Mouse (Mus musculus): Measurements from ENCODE around the gene Dcp1b. TPM values are rescaled to one million over a fixed set of nuclear protein-coding genes. Genes with fewer than 3 reads are reported as not detected.
A peak's percentile ranks its signal among the peaks of the same experiment; 100 is the strongest.

Dcp1b gene
- polyA plus RNA-seq (2015; fragmentation: Nextera tagmentation; extraction: Ambion mirVana) = 6.6 and 7.3 TPM in 2 replicates

GRCm38 (mm10) chr6:119175078-119175853, at the start of gene Dcp1b:
Gene Dcp1b (plus strand): TSS chr6:119175253.
- TF ChIP-seq EP300 (IDR thresholded peaks at IDR 0.05) (no peak), CTCF (IDR thresholded peaks at IDR 0.05) (peak; percentile 64)
- no peaks in the 10 kb centered on the region for H3K27me3 ChIP-seq (replicated peaks; ENCODE audit: insufficient read depth, low read length)
- H3K4me2 ChIP-seq (replicated peaks; ENCODE audit: low read depth, low read length) = peak within 1 kb of the TSS; percentile 65
- 0 out of 2 replicates have a peak, but pooled peaks cover 2% of the 10 kb centered on the region for H3K36me3 ChIP-seq (ENCODE audit: insufficient read depth, low read length)
- ATAC-seq (peak; percentile 96), DNase-seq (ENCODE audit: low spot score) (peak; percentile 94)
- peak within 1 kb of the TSS; percentile 75 for H3K27ac ChIP-seq (ENCODE audit: low read length)
- peak within 1 kb of the TSS; percentile 96 for H3K4me3 ChIP-seq (ENCODE audit: low read depth, low read length)
- WGBS = under 1% methylated on average over 53 of the region's 65 CpGs
- peak within 1 kb of the TSS; percentile 59 for H3K9ac ChIP-seq (replicated peaks; ENCODE audit: low read depth)
- no peaks in the 10 kb centered on the region for H3K9me3 ChIP-seq (ENCODE audit: low read length)
- H3K4me1 ChIP-seq (ENCODE audit: insufficient read depth, low read depth, low read length) = peaks cover 6% of the 10 kb centered on the region; the same call in 1 of the 2 replicates

- 78% methylated on average over 3 of the region's 3 CpGs for WGBS
These were observed 48.1 kb upstream of the Dcp1b start for GRCm38 (mm10) chr6:119126991-119127390.

GRCm38 (mm10) chr6:119128076-119128475, 47.0 kb upstream of the Dcp1b start:
- no peak overlapping the region for H3K27ac ChIP-seq (ENCODE audit: low read length)
- TF ChIP-seq EP300 (IDR thresholded peaks at IDR 0.05) (no peak), CTCF (IDR thresholded peaks at IDR 0.05) (no peak)
- no peaks in the 10 kb centered on the region for H3K36me3 ChIP-seq (ENCODE audit: insufficient read depth, low read length)
- no peaks in the 10 kb centered on the region for H3K9me3 ChIP-seq (ENCODE audit: low read length)
- no peaks in the 10 kb centered on the region for H3K27me3 ChIP-seq (replicated peaks; ENCODE audit: insufficient read depth, low read length)
- no peaks in the 10 kb centered on the region for H3K4me1 ChIP-seq (ENCODE audit: insufficient read depth, low read depth, low read length)
- 92% methylated on average over 1 of the region's 1 CpGs for WGBS
- no peak overlapping the region for H3K4me3 ChIP-seq (ENCODE audit: low read depth, low read length)
- ATAC-seq (no peak), DNase-seq (ENCODE audit: low spot score) (no peak)
- no peak overlapping the region for H3K4me2 ChIP-seq (replicated peaks; ENCODE audit: low read depth, low read length)
- no peak overlapping the region for H3K9ac ChIP-seq (replicated peaks; ENCODE audit: low read depth)

More at GRCm38 (mm10) chr6:119126991-119127390, 48.1 kb upstream of the Dcp1b start:
- H3K4me3 ChIP-seq (ENCODE audit: low read depth, low read length) = no peak overlapping the region
- TF ChIP-seq EP300 (IDR thresholded peaks at IDR 0.05) (no peak), CTCF (IDR thresholded peaks at IDR 0.05) (no peak)
- no peak overlapping the region for H3K27ac ChIP-seq (ENCODE audit: low read length)
- ATAC-seq (no peak), DNase-seq (ENCODE audit: low spot score) (no peak)
- no peak overlapping the region for H3K4me2 ChIP-seq (replicated peaks; ENCODE audit: low read depth, low read length)
- no peaks in the 10 kb centered on the region for H3K27me3 ChIP-seq (replicated peaks; ENCODE audit: insufficient read depth, low read length)
- no peak overlapping the region for H3K9ac ChIP-seq (replicated peaks; ENCODE audit: low read depth)
- H3K4me1 ChIP-seq (ENCODE audit: insufficient read depth, low read depth, low read length) = no peaks in the 10 kb centered on the region
- H3K9me3 ChIP-seq (ENCODE audit: low read length) = no peaks in the 10 kb centered on the region
- no peaks in the 10 kb centered on the region for H3K36me3 ChIP-seq (ENCODE audit: insufficient read depth, low read length)

GRCm38 (mm10) chr6:119128521-119128920, 46.5 kb upstream of the Dcp1b start:
- Histone ChIP-seq H3K27ac (ENCODE audit: low read length) (no peak overlapping the region), H3K36me3 (ENCODE audit: insufficient read depth, low read length) (no peaks in the 10 kb centered on the region), H3K9ac (replicated peaks; ENCODE audit: low read depth) (no peak overlapping the region), H3K4me3 (ENCODE audit: low read depth, low read length) (no peak overlapping the region), H3K4me2 (replicated peaks; ENCODE audit: low read depth, low read length) (no peak overlapping the region), H3K4me1 (ENCODE audit: insufficient read depth, low read depth, low read length) (no peaks in the 10 kb centered on the region), H3K9me3 (ENCODE audit: low read length) (no peaks in the 10 kb centered on the region), H3K27me3 (replicated peaks; ENCODE audit: insufficient read depth, low read length) (no peaks in the 10 kb centered on the region)
- WGBS = 82% methylated on average over 8 of the region's 8 CpGs
- TF ChIP-seq CTCF (IDR thresholded peaks at IDR 0.05) (no peak), EP300 (IDR thresholded peaks at IDR 0.05) (no peak)
- ATAC-seq = no peak
- DNase-seq (ENCODE audit: low spot score) = no peak

GRCm38 (mm10) chr6:119129664-119130063, 45.4 kb upstream of the Dcp1b start:
- no peak overlapping the region for H3K4me3 ChIP-seq (ENCODE audit: low read depth, low read length)
- no peak overlapping the region for H3K9ac ChIP-seq (replicated peaks; ENCODE audit: low read depth)
- WGBS = 80% methylated on average over 5 of the region's 5 CpGs
- H3K4me1 ChIP-seq (ENCODE audit: insufficient read depth, low read depth, low read length) = no peaks in the 10 kb centered on the region
- no peaks in the 10 kb centered on the region for H3K27me3 ChIP-seq (replicated peaks; ENCODE audit: insufficient read depth, low read length)
- no peak overlapping the region for H3K27ac ChIP-seq (ENCODE audit: low read length)
- DNase-seq (ENCODE audit: low spot score) (peak; percentile 50), ATAC-seq (no peak)
- H3K36me3 ChIP-seq (ENCODE audit: insufficient read depth, low read length) = no peaks in the 10 kb centered on the region
- TF ChIP-seq CTCF (IDR thresholded peaks at IDR 0.05) = peak; percentile 76
- no peak for TF ChIP-seq EP300 (IDR thresholded peaks at IDR 0.05)
- H3K9me3 ChIP-seq (ENCODE audit: low read length) = no peaks in the 10 kb centered on the region
- H3K4me2 ChIP-seq (replicated peaks; ENCODE audit: low read depth, low read length) = no peak overlapping the region

GRCm38 (mm10) chr6:119132111-119132735, 42.8 kb upstream of the Dcp1b start:
- H3K36me3 ChIP-seq (ENCODE audit: insufficient read depth, low read length) = no peaks in the 10 kb centered on the region
- TF ChIP-seq EP300 (IDR thresholded peaks at IDR 0.05) (no peak), CTCF (IDR thresholded peaks at IDR 0.05) (no peak)
- 82% methylated on average over 8 of the region's 8 CpGs for WGBS
- H3K4me2 ChIP-seq (replicated peaks; ENCODE audit: low read depth, low read length) = no peak overlapping the region
- H3K9ac ChIP-seq (replicated peaks; ENCODE audit: low read depth) = no peak overlapping the region
- ATAC-seq (no peak), DNase-seq (ENCODE audit: low spot score) (no peak)
- no peak overlapping the region for H3K27ac ChIP-seq (ENCODE audit: low read length)
- H3K4me1 ChIP-seq (ENCODE audit: insufficient read depth, low read depth, low read length) = no peaks in the 10 kb centered on the region
- no peak overlapping the region for H3K4me3 ChIP-seq (ENCODE audit: low read depth, low read length)
- no peaks in the 10 kb centered on the region for H3K9me3 ChIP-seq (ENCODE audit: low read length)
- no peaks in the 10 kb centered on the region for H3K27me3 ChIP-seq (replicated peaks; ENCODE audit: insufficient read depth, low read length)
